Mouse (Mus musculus) cortical plate, adult 2 months (tissue): ENCODE measurements at regions not wholly inside any gene's neighbourhood (a gene's known extent, or its start where the extent isn't known, plus 50 kb on each side); places are given as distances from the start of the nearest gene placed in this dataset.

ENCODE experiments used
- CTCF ChIP-seq: fragments of 200-500 bp; IDR thresholded peaks from 2 replicates; pipeline ENCODE4 v1.5.1; 2011; ENCODE audit warnings: mild to moderate bottlenecking, control low read depth, low read length; ENCODE audit not compliant: insufficient read depth; ENCODE audit errors: extremely low read depth
- POLR2A ChIP-seq: fragments of 200-500 bp; IDR thresholded peaks from 2 replicates; pipeline ENCODE4 v1.6.1; 2011; ENCODE audit warnings: mild to moderate bottlenecking, low read length, control low read depth; ENCODE audit not compliant: insufficient read depth; ENCODE audit errors: extremely low read depth

- TF ChIP-seq POLR2A: no peak
- no peak for TF ChIP-seq CTCF
Measured at GRCm38 (mm10) chr5:91282969-91283368, 119.8 kb downstream of the Btc start.
